Mouse (Mus musculus) heart, embryonic 11.5 days (tissue): ENCODE data around the gene Wbp2. TPM values are rescaled to one million over a fixed set of nuclear protein-coding genes. Genes with fewer than 3 reads are reported as not detected.

Source experiments
- ATAC-seq: fragments of 200-750 bp; cut with Nextera tagmentation; replicated peaks from 2 replicates; pipeline ENCODE4 v1.8.0; 2017; ENCODE audit warnings: moderate library complexity; ENCODE audit not compliant: insufficient number of reproducible peaks, low FRiP score, low TSS enrichment
- H3K27ac ChIP-seq: fragments of 300-500 bp; sonication (generic); 2 replicates; pipeline ENCODE4 v1.5.1; 2014; ENCODE audit warnings: mild to moderate bottlenecking, low read depth, low read length
- H3K27me3 ChIP-seq: fragments of 300-500 bp; sonication (generic); 2 replicates; pipeline ENCODE4 v1.6.1; 2014; ENCODE audit warnings: mild to moderate bottlenecking, low read length, mixed read lengths; ENCODE audit not compliant: control insufficient read depth, insufficient read depth
- H3K36me3 ChIP-seq: fragments of 300-500 bp; sonication (generic); 2 replicates; pipeline ENCODE4 v1.6.1; 2014; ENCODE audit warnings: mild to moderate bottlenecking, low read length, moderate library complexity, mixed read lengths; ENCODE audit not compliant: control insufficient read depth, insufficient read depth
- H3K4me1 ChIP-seq: fragments of 300-500 bp; sonication (generic); 2 replicates; pipeline ENCODE4 v1.6.1; 2014; ENCODE audit warnings: low read length; ENCODE audit not compliant: control insufficient read depth, insufficient read depth
- H3K4me2 ChIP-seq: fragments of 300-500 bp; sonication (generic); 2 replicates; pipeline ENCODE4 v1.6.1; 2014; ENCODE audit warnings: mild to moderate bottlenecking, moderate library complexity
- H3K4me3 ChIP-seq: fragments of 300-500 bp; sonication (generic); 2 replicates; pipeline ENCODE4 v1.5.1; 2014; ENCODE audit warnings: low read depth, low read length
- H3K9ac ChIP-seq: fragments of 300-500 bp; sonication (generic); 2 replicates; pipeline ENCODE4 v1.6.1; 2014; ENCODE audit warnings: mild to moderate bottlenecking, low read depth, low read length, moderate library complexity
- H3K9me3 ChIP-seq: fragments of 300-500 bp; sonication (generic); replicated peaks from 2 replicates; pipeline ENCODE4 v1.6.1; 2016; ENCODE audit warnings: low read length; ENCODE audit not compliant: control insufficient read depth
- WGBS: fragments of 180-500 bp; shearing (Covaris S2); extraction: QIAGEN DNeasy Blood & Tissue Kit; methylation state at CpG from one replicate; pipeline ENCODE4 v1.1.7; 2014; ENCODE audit not compliant: insufficient replicate concordance; 5-methylcytosine and 5-hydroxymethylcytosine counted together
- polyA plus RNA-seq: library from polyadenylated mRNA; unstranded; fragments of >200 nt; fragmentation: Nextera tagmentation; extraction: Ambion mirVana; gene quantifications from 2 replicates; pipeline ENCODE4 v1.2.1, GENCODE M21; 2014

Gene Wbp2
- polyA plus RNA-seq, 1 experiment from 2014 or later, result 129 TPM

DNA sequence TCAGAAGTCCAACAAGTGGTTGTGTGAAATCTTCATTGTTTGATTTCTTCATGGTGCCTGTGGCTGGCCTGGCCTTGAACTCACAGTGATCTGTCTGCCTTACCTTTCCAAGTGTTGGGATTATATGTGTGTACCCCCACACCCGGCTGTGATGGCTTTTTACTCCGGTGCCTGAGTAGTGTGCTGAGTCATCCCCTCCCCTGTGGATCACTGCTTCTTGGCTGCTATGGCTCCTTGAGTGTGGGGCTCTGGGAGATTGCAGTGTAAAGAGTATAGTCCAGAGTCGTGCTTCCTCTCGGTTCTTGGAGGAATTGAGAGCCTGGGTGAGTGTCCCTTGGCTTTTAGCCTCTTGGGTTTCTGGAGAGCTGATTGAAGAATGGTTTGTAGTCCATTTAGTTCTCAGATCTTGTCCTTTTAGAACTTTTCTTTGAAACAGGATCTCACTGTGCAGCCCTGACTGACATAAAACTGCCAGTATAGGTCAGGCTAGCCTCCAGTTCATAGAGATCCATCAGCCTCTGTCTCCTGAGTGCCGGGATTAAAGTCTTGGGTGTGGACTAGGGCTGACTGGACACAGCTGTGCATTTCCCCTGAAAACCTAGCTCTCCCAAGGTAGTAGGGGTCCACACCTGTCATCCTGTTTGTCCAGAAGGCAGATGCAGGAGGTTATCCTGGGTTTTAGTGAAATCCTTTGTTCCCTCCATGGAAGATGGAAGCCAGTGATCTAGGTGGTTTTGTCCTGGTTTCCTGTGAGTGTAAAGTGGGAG lies 44.2 kb downstream of the Wbp2 start:
- Histone ChIP-seq H3K27me3 (no peaks in the 10 kb centered on the region), H3K27ac (no peak overlapping the region), H3K4me3 (no peak overlapping the region), H3K4me2 (no peak overlapping the region), H3K36me3 (peaks cover 26% of the 10 kb centered on the region), H3K4me1 (peaks cover 3% of the 10 kb centered on the region; the same call in 1 of the 2 replicates), H3K9ac (no peak overlapping the region), H3K9me3 (no peaks in the 10 kb centered on the region)
- WGBS, result 85% methylated on average over 5 of the region's 5 CpGs
- ATAC-seq, result no peak

DNA sequence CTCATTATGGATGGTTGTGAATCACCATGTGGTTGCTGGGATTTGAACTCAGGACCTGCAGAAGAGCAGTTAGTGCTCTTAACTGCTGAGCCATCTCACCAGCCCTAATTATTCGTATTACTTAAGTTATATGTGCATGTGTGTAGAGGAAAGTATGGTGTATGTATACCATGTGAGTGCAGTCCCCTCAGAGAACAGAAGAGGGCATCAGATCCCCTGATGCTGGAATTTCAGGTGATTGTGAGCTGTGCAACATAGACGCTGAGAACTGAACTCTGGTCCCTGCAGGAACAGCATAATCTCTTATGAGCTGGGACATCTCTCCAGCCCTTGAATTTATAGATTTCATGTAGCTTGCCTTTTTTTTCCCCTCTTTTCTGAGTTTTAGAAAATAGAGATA lies 45.0 kb downstream of the Wbp2 start:
- no peak for ATAC-seq
- no peaks in the 10 kb centered on the region for H3K27me3 ChIP-seq
- WGBS, result 97% methylated on average over 2 of the region's 2 CpGs
- peaks cover 3% of the 10 kb centered on the region; the same call in 1 of the 2 replicates for H3K4me1 ChIP-seq
- H3K4me3 ChIP-seq, result no peak overlapping the region
- no peak overlapping the region for H3K27ac ChIP-seq
- peaks cover 23% of the 10 kb centered on the region for H3K36me3 ChIP-seq
- no peaks in the 10 kb centered on the region for H3K9me3 ChIP-seq
- H3K4me2 ChIP-seq, result no peak overlapping the region
- H3K9ac ChIP-seq, result no peak overlapping the region

GRCm38 (mm10) chr11:116040593-116040992 lies 46.2 kb downstream of the Wbp2 start:
- Histone ChIP-seq H3K9me3 (no peaks in the 10 kb centered on the region), H3K27ac (no peak overlapping the region), H3K36me3 (peaks cover 20% of the 10 kb centered on the region), H3K4me2 (no peak overlapping the region), H3K4me1 (peaks cover 3% of the 10 kb centered on the region; the same call in 1 of the 2 replicates), H3K4me3 (no peak overlapping the region), H3K9ac (no peak overlapping the region), H3K27me3 (no peaks in the 10 kb centered on the region)
- ATAC-seq, result no peak
- 65% methylated on average over 6 of the region's 6 CpGs for WGBS

- H3K36me3 ChIP-seq, result peaks cover 17% of the 10 kb centered on the region
- ATAC-seq, result no peak
- no peak overlapping the region for H3K4me2 ChIP-seq
- no peak overlapping the region for H3K27ac ChIP-seq
- peaks cover 7% of the 10 kb centered on the region for H3K4me1 ChIP-seq
- 93% methylated on average over 9 of the region's 9 CpGs for WGBS
- no peaks in the 10 kb centered on the region for H3K27me3 ChIP-seq
- no peak overlapping the region for H3K4me3 ChIP-seq
- no peaks in the 10 kb centered on the region for H3K9me3 ChIP-seq
- H3K9ac ChIP-seq, result no peak overlapping the region
These were observed 49.0 kb downstream of the Wbp2 start for GRCm38 (mm10) chr11:116037826-116038225.

DNA sequence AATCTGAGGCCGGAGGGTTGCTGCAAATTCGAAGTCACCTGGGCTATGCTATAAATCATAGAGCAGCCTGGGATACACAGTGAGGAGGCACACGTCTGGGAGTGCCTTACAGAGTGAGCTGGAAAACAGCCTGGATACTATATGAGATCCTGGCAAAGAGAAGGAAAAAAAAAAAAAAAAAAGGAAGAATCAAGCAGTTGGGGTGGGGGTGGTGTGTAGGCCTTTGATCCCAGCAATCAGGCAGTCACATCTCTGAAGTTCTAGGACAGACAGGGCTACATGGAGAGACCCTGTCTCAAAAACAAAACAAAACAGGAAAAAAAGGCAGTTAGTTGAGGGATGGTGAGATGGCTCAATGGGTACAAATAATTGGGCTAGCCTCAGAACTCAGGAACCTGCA lies 50.1 kb downstream of the Wbp2 start:
- no peaks in the 10 kb centered on the region for H3K27me3 ChIP-seq
- H3K27ac ChIP-seq, result no peak overlapping the region
- H3K36me3 ChIP-seq, result peaks cover 11% of the 10 kb centered on the region
- WGBS, result 91% methylated on average over 3 of the region's 3 CpGs
- H3K9ac ChIP-seq, result no peak overlapping the region
- ATAC-seq, result no peak
- H3K4me1 ChIP-seq, result peaks cover 12% of the 10 kb centered on the region
- no peak overlapping the region for H3K4me3 ChIP-seq
- no peak overlapping the region for H3K4me2 ChIP-seq
- H3K9me3 ChIP-seq, result no peaks in the 10 kb centered on the region

- Histone ChIP-seq H3K9me3 (no peaks in the 10 kb centered on the region), H3K4me3 (no peak overlapping the region), H3K4me2 (no peak overlapping the region), H3K27me3 (no peaks in the 10 kb centered on the region), H3K4me1 (peaks cover 18% of the 10 kb centered on the region), H3K36me3 (peaks cover 5% of the 10 kb centered on the region; the same call in 1 of the 2 replicates), H3K27ac (no peak overlapping the region), H3K9ac (no peak overlapping the region)
- 91% methylated on average over 6 of the region's 6 CpGs for WGBS
- no peak for ATAC-seq
These were observed 52.2 kb downstream of the Wbp2 start for GRCm38 (mm10) chr11:116034584-116034983.

GRCm38 (mm10) chr11:116030898-116031845 lies 55.6 kb downstream of the Wbp2 start:
- Histone ChIP-seq H3K4me3 (peak overlapping the region; percentile 82), H3K4me2 (peak overlapping the region; percentile 95), H3K36me3 (no peaks in the 10 kb centered on the region), H3K27me3 (no peaks in the 10 kb centered on the region), H3K4me1 (peaks cover 20% of the 10 kb centered on the region), H3K27ac (peak overlapping the region; percentile 100), H3K9me3 (no peaks in the 10 kb centered on the region), H3K9ac (peak overlapping the region; percentile 91)
- peak; percentile 12 for ATAC-seq
- 29% methylated on average over 14 of the region's 14 CpGs for WGBS

DNA sequence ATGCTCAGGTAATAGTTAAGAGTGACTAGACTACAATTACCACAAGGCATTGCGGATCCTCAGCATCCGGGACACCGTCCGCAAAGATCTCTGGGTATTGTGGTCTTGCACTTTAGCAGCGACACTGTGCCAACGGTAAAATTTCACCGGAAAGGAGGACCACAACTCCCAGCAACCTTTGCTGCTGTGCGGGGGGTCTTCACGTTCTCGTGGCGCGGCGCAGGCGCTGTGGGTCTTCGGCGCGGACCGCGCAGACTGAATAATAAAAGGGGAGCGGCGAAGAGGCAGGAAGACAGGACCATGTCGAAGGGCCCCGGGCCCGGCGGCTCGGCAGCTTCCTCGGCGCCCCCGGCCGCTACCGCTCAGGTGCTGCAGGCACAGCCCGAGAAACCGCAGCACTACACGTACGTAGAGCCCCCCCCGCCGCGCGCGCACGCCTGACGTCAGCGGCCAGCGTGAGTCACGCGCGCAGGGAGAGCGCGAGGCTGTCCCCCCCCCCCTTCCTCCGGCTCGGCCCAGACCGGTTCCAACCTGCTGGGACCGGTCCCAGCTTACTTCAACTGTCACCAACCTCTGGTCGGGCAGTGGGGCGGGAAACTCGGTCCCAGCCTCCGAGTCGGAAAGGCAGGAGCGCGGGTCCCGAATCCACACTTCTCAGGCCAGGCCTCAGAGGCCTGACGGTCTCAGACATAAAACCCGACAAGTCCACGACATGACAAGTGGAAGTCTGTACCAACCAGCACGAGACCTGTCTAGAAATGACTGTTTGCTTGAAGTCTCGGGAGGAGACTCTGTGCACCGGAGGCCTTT lies 56.5 kb downstream of the Wbp2 start, which contains the start of gene Unk:
Gene Unk, plus strand, starts transcription at position 235 of the 810 bp plus-strand sequence.
- Histone ChIP-seq H3K4me3 (peak within 1 kb of the TSS; percentile 82), H3K27ac (peak within 1 kb of the TSS; percentile 100), H3K36me3 (no peaks in the 10 kb centered on the region), H3K4me1 (peaks cover 20% of the 10 kb centered on the region), H3K4me2 (peak within 1 kb of the TSS; percentile 95), H3K27me3 (no peaks in the 10 kb centered on the region), H3K9me3 (no peaks in the 10 kb centered on the region), H3K9ac (peak within 1 kb of the TSS; percentile 91)
- under 1% methylated on average over 48 of the region's 67 CpGs for WGBS
- ATAC-seq, result peak; percentile 93
